Mouse (Mus musculus): ENCODE measurements around the gene Mical1. TPM values are rescaled to one million over a fixed set of nuclear protein-coding genes. Genes with fewer than 3 reads are reported as not detected.
A peak's percentile ranks its signal among the peaks of the same experiment; 100 is the strongest.

Gene Mical1
- polyA plus RNA-seq, 1 experiment = 11.7 TPM

DNA sequence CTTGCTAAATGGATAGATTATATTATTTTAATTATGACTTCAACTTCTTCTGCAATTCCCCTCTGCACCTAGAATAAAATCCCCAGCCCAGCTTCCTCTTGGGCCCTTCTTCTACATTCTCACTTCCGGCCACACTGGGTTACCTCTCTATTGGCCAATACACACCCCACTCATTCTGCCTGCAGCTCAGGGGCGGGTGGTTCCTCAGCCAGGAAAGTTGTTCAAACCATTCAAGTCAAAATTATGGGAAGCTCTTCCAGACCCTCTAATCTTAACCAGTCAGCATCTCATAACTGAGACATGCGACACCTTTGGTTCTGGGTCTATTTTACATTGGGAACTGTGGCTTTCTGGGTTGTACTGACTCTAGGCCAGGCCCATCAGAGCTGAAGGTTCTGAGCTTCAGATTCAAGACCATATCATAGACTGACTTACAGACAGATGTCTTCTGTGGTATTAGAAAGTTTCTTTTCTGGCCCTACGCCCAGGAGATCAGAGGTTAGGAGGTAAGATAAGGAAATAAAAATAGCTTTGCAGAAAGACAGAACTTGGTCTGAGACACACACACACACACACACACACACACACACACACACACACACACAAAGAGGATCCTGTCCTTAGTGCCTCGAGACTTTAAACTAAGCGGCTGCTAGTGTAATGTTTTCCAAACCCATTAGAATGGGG is 2.2 kb upstream of the Mical1 start:
- Histone ChIP-seq H3K36me3 (ENCODE audit: control insufficient read depth, insufficient read depth, low read length, poor library complexity, severe bottlenecking) (no peaks in the 10 kb centered on the region), H3K9ac (ENCODE audit: low read depth, poor library complexity, severe bottlenecking) (no peak overlapping the region), H3K27me3 (ENCODE audit: control insufficient read depth, insufficient read depth, low read length, poor library complexity, severe bottlenecking) (no peaks in the 10 kb centered on the region), H3K4me1 (ENCODE audit: control insufficient read depth, insufficient read depth, low read length) (peaks cover 9% of the 10 kb centered on the region), H3K4me3 (ENCODE audit: low read depth, low read length) (no peak overlapping the region), H3K27ac (ENCODE audit: insufficient read depth, low read length) (no peak overlapping the region), H3K9me3 (replicated peaks; ENCODE audit: control insufficient read depth, insufficient read depth, low read length, poor library complexity, severe bottlenecking) (no peaks in the 10 kb centered on the region)
- TF ChIP-seq POLR2A (IDR thresholded peaks at IDR 0.05; ENCODE audit: insufficient read depth, low read length) = no peak
- TF ChIP-seq EP300 (IDR thresholded peaks at IDR 0.05; ENCODE audit: insufficient read depth, low read depth, low read length) = no peak
- no peak for TF ChIP-seq CTCF (IDR thresholded peaks at IDR 0.05; ENCODE audit: low read depth, low read length)

DNA sequence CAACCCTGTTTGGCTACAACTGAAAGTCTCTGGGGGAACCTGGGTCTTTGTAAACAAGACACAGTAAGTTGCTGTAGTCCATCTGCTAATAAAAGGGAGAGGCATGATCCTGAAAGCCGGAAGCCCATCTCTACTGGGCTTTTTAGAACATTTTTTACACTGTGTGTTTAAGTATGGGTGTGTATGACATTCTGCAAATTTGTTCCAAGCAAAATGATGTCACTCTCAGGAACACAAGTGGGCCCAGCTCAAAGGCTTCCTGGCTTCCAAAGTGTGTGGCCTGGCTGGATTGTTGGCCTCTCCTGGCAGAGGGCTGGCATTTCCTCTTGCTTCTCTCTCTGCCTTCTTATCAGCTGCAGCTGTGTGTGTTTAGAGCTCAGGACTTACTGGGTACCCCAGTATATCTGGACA is 1.1 kb upstream of the Mical1 start:
- H3K9me3 ChIP-seq (replicated peaks; ENCODE audit: control insufficient read depth, insufficient read depth, low read length, poor library complexity, severe bottlenecking) = no peaks in the 10 kb centered on the region
- H3K36me3 ChIP-seq (ENCODE audit: control insufficient read depth, insufficient read depth, low read length, poor library complexity, severe bottlenecking) = no peaks in the 10 kb centered on the region
- H3K9ac ChIP-seq (ENCODE audit: low read depth, poor library complexity, severe bottlenecking) = no peak overlapping the region
- no peak overlapping the region for H3K4me3 ChIP-seq (ENCODE audit: low read depth, low read length)
- H3K27ac ChIP-seq (ENCODE audit: insufficient read depth, low read length) = no peak overlapping the region
- no peak for TF ChIP-seq EP300 (IDR thresholded peaks at IDR 0.05; ENCODE audit: insufficient read depth, low read depth, low read length)
- no peak for TF ChIP-seq CTCF (IDR thresholded peaks at IDR 0.05; ENCODE audit: low read depth, low read length)
- no peak for TF ChIP-seq POLR2A (IDR thresholded peaks at IDR 0.05; ENCODE audit: insufficient read depth, low read length)
- no peaks in the 10 kb centered on the region for H3K27me3 ChIP-seq (ENCODE audit: control insufficient read depth, insufficient read depth, low read length, poor library complexity, severe bottlenecking)
- H3K4me1 ChIP-seq (ENCODE audit: control insufficient read depth, insufficient read depth, low read length) = peaks cover 7% of the 10 kb centered on the region

- Histone ChIP-seq H3K27me3 (ENCODE audit: control insufficient read depth, insufficient read depth, low read length, poor library complexity, severe bottlenecking) (no peaks in the 10 kb centered on the region), H3K36me3 (ENCODE audit: control insufficient read depth, insufficient read depth, low read length, poor library complexity, severe bottlenecking) (no peaks in the 10 kb centered on the region)
Measured at GRCm38 (mm10) chr10:41477018-41477277, 834 bp downstream of the Mical1 start.

DNA sequence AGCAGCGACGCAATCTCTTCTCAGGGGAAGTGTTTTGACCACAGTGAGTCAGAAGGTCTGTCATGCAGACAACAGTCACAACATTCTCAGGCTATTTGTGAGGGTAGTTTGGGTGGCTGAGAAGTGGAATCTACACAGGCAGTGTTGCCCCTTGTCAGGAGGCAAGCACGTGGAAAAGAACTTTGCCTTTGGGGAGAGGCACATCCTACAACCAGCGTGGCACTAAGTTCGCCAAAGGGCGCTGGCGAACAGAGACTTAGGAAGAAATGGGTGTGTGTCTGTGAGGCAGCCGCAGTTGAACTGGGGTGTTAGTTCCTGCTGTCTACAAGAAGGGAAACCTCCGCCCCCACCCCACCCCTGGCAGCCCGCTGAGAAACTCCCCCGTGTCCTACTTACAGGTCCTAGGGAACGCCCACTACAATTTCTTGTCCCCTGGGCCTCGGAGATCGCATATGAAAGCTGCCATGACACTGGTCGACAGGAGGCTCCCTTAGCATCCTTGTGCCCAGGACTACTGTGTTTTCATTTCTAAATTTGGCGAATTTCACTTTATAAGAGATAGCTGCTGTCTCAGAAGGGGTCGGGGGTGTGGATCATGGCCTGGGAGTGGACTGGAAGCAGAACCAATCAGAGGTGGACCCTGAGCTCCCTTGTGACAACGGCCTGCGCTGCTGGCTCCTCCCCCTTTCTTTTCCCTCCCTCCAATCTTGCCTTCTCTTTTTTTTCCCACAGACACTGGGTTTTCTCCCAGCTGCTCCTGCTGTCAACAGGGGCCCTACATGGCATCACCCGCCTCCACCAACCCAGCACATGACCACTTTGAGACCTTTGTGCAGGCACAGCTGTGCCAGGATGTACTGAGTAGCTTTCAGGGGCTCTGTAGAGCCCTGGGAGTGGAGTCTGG is 1.4 kb downstream of the Mical1 start:
- Histone ChIP-seq H3K27ac (ENCODE audit: insufficient read depth, low read length) (0 out of 2 replicates have a peak overlapping the region, but pooled peaks have one; percentile 12), H3K9ac (ENCODE audit: low read depth, poor library complexity, severe bottlenecking) (peak overlapping the region; percentile 69), H3K4me1 (ENCODE audit: control insufficient read depth, insufficient read depth, low read length) (peaks cover 5% of the 10 kb centered on the region), H3K27me3 (ENCODE audit: control insufficient read depth, insufficient read depth, low read length, poor library complexity, severe bottlenecking) (no peaks in the 10 kb centered on the region), H3K4me3 (ENCODE audit: low read depth, low read length) (peak overlapping the region; percentile 82), H3K9me3 (replicated peaks; ENCODE audit: control insufficient read depth, insufficient read depth, low read length, poor library complexity, severe bottlenecking) (no peaks in the 10 kb centered on the region), H3K36me3 (ENCODE audit: control insufficient read depth, insufficient read depth, low read length, poor library complexity, severe bottlenecking) (no peaks in the 10 kb centered on the region)
- no peak for TF ChIP-seq CTCF (IDR thresholded peaks at IDR 0.05; ENCODE audit: low read depth, low read length)
- TF ChIP-seq EP300 (IDR thresholded peaks at IDR 0.05; ENCODE audit: insufficient read depth, low read depth, low read length) = no peak

More at GRCm38 (mm10) chr10:41477018-41477277, 834 bp downstream of the Mical1 start:
- Histone ChIP-seq H3K4me3 (ENCODE audit: low read depth, low read length) (peak overlapping the region; percentile 82), H3K27ac (ENCODE audit: insufficient read depth, low read length) (0 out of 2 replicates have a peak overlapping the region, but pooled peaks have one; percentile 12), H3K9me3 (replicated peaks; ENCODE audit: control insufficient read depth, insufficient read depth, low read length, poor library complexity, severe bottlenecking) (no peaks in the 10 kb centered on the region), H3K9ac (ENCODE audit: low read depth, poor library complexity, severe bottlenecking) (peak overlapping the region; percentile 69), H3K4me1 (ENCODE audit: control insufficient read depth, insufficient read depth, low read length) (peaks cover 5% of the 10 kb centered on the region)
- no peak for TF ChIP-seq CTCF (IDR thresholded peaks at IDR 0.05; ENCODE audit: low read depth, low read length)
- TF ChIP-seq EP300 (IDR thresholded peaks at IDR 0.05; ENCODE audit: insufficient read depth, low read depth, low read length) = no peak
- no peak for TF ChIP-seq POLR2A (IDR thresholded peaks at IDR 0.05; ENCODE audit: insufficient read depth, low read length)

DNA sequence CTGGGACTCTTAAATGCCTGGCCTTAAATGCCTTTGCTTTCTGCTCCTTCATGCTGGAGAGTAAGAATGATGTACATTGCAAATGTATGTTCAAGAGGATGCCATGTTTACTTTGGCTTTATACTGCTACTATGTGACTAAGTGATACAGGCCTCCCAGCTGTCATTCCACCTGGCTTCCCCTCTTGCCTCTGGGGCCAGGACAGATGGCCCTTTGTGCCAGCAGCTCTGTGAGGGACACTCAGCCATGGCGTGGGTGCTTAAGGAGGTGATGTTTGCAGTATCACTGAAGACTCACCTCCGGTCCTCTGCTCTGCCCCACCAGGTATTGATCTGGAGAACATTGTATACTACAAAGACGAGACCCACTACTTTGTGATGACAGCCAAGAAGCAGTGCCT is 3.8 kb downstream of the Mical1 start:
- no peaks in the 10 kb centered on the region for H3K9me3 ChIP-seq (replicated peaks; ENCODE audit: control insufficient read depth, insufficient read depth, low read length, poor library complexity, severe bottlenecking)
- TF ChIP-seq EP300 (IDR thresholded peaks at IDR 0.05; ENCODE audit: insufficient read depth, low read depth, low read length) (no peak), CTCF (IDR thresholded peaks at IDR 0.05; ENCODE audit: low read depth, low read length) (no peak), POLR2A (IDR thresholded peaks at IDR 0.05; ENCODE audit: insufficient read depth, low read length) (no peak)
- no peak overlapping the region for H3K27ac ChIP-seq (ENCODE audit: insufficient read depth, low read length)
- no peaks in the 10 kb centered on the region for H3K36me3 ChIP-seq (ENCODE audit: control insufficient read depth, insufficient read depth, low read length, poor library complexity, severe bottlenecking)
- no peak overlapping the region for H3K4me3 ChIP-seq (ENCODE audit: low read depth, low read length)
- H3K27me3 ChIP-seq (ENCODE audit: control insufficient read depth, insufficient read depth, low read length, poor library complexity, severe bottlenecking) = no peaks in the 10 kb centered on the region
- no peak overlapping the region for H3K9ac ChIP-seq (ENCODE audit: low read depth, poor library complexity, severe bottlenecking)
- H3K4me1 ChIP-seq (ENCODE audit: control insufficient read depth, insufficient read depth, low read length) = peaks cover 2% of the 10 kb centered on the region
